Mouse (Mus musculus): ENCODE measurements around the gene Scd3.

- TF ChIP-seq CTCF (conservative IDR thresholded peaks at IDR 0.05; ENCODE audit: low read length) (no peak), NANOG (IDR thresholded peaks at IDR 0.05; ENCODE audit: borderline replicate concordance, low read length) (no peak)
These were observed 44.4 kb downstream of the Scd3 start for GRCm38 (mm10) chr19:44247281-44248080.
